Mouse (Mus musculus) right cerebral cortex, postnatal 4 days (tissue): ENCODE results near the gene Pkn3.
"Not testable (repeated sequence)": the region's sequence is repeated elsewhere in the genome, so short reads cannot be mapped to it uniquely, and the experiment has no call there.

Experiments
- DNase-seq: peaks from one replicate; pipeline ENCODE4 v3.0.0-alpha.2; 2022

Gene Pkn3

DNA sequence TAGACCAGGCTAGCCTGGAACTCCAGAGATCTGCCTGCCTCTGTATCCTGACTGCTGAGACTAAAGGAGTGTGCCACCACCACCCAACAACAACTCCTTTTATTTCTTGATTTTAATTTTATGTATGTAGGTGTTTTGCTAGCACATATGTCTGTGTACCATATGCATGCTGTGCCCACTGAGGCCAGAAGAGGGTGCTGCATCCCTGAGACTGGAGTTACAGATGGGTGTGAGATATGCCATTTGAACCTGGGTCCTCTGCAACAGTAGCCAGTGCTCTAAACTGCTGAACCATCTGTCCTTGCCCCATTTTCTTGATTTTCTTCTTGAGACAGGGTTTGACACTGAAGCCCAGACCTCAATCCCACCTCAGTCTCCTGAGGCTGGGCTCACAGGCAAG, 28.9 kb downstream of the Pkn3 start:
- DNase-seq, result peak; percentile 42

GRCm38 (mm10) chr2:30107646-30108045, 30.2 kb downstream of the Pkn3 start:
- no peak for DNase-seq

- no peak for DNase-seq
Measured at GRCm38 (mm10) chr2:30108260-30108659, 30.8 kb downstream of the Pkn3 start.

DNA sequence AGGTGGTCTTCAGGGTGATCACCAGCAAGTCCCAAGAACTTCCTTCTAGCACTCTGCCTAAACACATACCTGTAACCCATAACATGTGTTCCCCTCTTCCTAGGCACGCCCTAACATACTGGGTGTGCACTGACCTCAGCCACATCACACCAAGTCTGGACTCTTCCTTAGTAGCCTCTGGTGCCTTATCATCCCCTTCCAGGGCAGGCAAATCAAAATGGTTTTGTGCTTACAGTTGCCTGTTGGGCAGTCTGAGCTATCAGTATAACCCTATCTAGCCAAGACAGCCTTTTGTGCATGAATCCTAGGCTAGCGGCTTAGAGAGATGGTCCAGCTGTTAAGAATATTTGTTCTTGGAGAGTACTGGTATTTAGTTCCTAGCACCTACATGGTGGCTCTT, 34.0 kb downstream of the Pkn3 start:
- DNase-seq, result no peak

DNA sequence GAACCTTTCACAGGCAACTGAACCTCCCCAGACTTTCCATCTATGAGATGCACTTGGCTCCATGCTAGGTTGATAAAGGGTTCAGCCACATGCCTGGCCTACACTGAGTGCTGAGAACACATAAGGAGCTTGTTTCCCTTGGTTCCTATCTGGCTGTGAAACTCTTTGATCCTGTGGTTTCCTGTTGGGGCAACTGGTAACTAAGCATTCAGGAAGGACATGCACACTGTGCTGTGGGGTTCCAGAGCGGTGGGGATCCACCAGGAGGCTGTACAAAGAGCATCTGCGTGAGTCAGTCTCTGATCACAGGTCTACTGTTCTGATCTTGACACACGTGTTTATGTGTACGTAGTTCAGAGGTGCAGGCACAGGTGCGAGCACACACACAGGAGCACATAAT, 35.1 kb downstream of the Pkn3 start:
- no peak for DNase-seq

- no peak for DNase-seq
Measured at GRCm38 (mm10) chr2:30119641-30120051, 42.2 kb downstream of the Pkn3 start.

DNA sequence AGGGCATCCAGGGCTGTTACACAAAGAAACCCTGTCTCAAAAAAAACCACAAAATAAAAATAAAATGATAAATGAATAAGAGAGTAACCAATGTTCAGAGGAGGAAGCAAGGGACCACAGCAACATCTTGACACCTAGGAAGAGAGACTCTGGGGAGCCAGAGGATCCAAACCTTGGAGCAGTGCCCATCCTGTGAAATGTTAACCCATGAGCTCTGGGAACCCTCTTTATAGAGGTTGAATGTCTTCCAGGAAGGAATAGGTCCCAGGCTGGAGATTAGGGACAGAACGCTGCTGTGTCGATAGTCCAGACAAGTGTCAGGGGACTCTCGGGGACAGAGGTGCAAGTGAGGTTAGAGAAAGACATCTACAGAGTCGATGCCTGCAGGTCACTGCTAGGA, 42.8 kb downstream of the Pkn3 start:
- DNase-seq, result no peak

GRCm38 (mm10) chr2:30122766-30123165, 45.3 kb downstream of the Pkn3 start:
- no peak for DNase-seq

DNA sequence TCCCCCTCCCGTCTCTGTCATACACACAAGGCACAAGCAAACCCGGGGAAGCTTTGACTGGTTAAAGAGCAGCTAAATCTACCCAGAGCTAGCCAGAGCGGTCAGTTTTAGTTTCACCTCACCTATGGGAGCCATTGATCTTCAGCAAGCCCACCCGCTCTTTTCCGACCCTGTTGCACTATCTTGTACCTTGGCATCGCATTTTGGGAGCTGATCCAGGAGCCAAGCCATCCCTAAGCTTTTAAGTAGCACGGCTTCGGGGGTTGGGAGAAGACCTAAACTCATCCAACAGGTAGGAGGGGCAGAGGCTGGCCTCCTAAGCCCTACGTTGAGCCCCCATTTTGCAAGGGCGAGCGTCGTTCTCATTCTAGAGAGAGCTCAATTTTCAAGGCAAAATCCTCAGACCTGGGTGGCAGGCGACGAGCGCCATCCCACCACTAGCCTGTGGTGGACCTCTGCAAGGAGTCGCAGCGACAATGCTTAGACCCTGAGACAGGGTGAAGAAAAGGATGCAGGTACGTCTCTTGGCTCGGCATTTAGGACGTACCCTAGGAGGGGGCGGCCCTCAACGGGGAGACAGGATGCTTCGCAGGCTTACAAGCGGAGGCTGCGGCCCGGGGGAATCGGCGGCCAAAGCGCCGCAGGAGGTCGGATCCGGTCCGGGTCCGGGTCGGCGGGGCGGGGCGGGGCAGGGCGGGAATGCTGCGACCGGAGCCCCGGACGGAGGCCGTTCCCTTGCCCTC, 46.4 kb downstream of the Pkn3 start:
- no peak for DNase-seq

- DNase-seq, result peak; percentile 94
Measured at GRCm38 (mm10) chr2:30124472-30125274, 47.2 kb downstream of the Pkn3 start, which contains the start of gene Zer1. Gene Zer1 (minus strand): TSS chr2:30124585.

- DNase-seq, result no peak
Measured at GRCm38 (mm10) chr2:30128789-30129188, 51.3 kb downstream of the Pkn3 start.

- no peak for DNase-seq
Measured at GRCm38 (mm10) chr2:30130156-30130555, 52.7 kb downstream of the Pkn3 start.

DNA sequence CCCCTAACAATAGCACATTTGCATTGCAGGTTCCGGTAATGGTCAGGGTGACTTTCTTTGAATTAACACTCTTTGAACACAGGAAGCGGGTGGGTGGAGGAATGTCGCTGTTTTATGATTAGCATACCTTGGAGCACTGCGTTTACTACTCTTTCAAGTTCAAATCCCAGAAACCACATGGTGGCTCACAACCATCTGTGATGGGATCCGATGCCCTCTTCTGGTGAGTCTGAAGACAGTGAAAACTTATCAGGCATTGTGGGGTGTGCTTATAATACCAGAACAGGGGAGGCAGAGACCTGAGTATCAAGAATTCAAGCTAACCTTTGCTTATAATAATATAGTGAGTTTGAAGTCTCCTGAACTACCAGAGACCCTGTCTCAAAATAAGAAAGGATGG, 53.8 kb downstream of the Pkn3 start:
- DNase-seq, result not testable (repeated sequence)

GRCm38 (mm10) chr2:30132801-30133612, 55.5 kb downstream of the Pkn3 start:
- DNase-seq, result no peak

DNA sequence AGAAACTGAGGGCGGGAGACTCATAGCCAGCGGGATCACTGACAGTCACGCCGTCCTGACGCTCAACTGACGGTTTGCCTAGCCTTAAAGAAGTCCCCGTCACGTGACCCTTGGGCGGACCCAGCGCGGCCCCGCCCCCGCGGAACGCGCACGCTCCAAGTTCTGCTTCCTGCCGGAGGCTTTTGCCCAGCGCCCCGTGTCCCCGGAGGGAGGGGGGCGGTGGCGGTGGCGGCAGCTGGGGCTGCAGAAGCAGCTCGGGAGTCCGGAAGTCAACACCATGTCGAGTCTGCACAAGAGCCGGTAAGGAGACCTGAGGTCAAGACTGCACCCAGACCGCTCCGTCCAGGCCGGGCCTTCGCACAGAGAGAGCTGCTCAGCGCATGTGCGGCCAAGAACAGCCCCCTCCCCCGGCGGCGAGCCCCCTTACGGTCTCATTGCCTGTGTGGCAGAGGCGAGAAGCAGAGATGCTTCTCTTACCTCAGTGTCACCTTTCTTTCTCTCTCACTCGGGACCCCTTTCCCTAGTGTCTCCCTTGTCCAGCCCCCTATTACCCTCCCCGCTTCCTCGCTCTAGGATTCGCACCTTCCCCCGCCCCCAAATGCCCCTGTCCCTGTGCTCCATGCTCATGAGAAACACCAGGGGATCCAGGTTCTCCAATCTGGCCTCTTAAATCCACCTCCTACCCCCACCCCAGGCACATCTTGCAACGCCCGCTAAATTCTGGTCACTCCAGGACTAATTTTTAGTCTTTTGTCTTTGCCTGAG, 56.3 kb downstream of the Pkn3 start, which contains the start of gene Tbc1d13:
Gene Tbc1d13 (plus strand): TSS at position 134 of the 765 bp plus-strand sequence.
- DNase-seq, result peak; percentile 95

DNA sequence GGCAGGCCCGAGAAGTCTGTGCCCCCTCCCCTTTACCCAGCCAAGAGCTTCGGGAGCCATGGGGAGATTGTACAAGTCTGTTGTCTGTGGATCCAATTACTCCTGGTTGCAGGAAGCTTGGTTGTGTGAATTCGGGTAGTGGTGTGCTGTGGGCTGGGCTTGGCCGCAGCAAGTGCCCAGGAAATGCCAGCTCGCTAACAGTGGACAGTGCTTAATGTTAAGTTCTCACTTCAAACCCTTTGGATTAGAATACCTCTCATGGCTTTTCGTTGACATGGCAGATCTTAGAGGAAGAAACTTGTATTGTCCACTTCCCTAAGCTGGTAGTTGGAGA, 56.9 kb downstream of the Pkn3 start:
- DNase-seq, result no peak

GRCm38 (mm10) chr2:30134928-30135620, 57.6 kb downstream of the Pkn3 start:
- DNase-seq, result no peak

- no peak for DNase-seq
Measured at GRCm38 (mm10) chr2:30136458-30136857, 59.0 kb downstream of the Pkn3 start.

DNA sequence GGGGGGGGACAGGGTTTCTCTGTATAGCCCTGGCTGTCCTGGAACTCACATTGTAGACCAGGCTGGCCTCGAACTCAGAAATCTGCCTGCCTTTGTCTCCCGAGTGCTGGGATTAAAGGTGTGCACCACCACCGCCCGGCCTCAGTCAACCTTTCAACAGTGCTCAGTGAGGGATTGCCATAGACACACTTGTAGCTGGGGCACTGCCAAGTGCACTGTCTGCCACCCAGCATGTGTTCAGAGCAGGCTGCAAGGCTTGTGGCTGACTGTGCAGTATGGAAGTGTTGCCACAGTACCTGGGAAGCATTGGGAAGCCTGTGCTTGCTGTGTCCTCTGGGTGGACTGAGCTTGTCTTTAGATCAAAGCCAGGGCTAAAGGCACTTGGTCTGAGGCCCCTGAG, 62.5 kb downstream of the Pkn3 start:
- not testable (repeated sequence) for DNase-seq
